Comparison of ENCODE assay signal across 8 mouse cellular contexts in genomic region chr6:51523807-51524320, GRCm38 (mm10). TPM values are rescaled to one million over a fixed set of nuclear protein-coding genes. Genes with fewer than 3 reads are reported as not detected.
DNase-seq lines count a peak whose midpoint lies in the region; ATAC-seq and TF ChIP-seq lines count a peak whose summit lies in the region.

Snx10 (plus strand) TSS chr6:51523901.

- H3K4me1 ChIP-seq in intestine, embryonic 15.5 days (replicated peaks): peaks cover 6% of the 10 kb centered on the region; the same call in 1 of the 2 replicates
- H3K4me1 ChIP-seq in limb, embryonic 15.5 days: 0 out of 2 replicates have a peak, but pooled peaks cover 7% of the 10 kb centered on the region
- H3K4me1 ChIP-seq in midbrain, postnatal 0 days (ENCODE audit: insufficient read depth, low read length): peaks cover 4% of the 10 kb centered on the region; the same call in 1 of the 2 replicates

- H3K27me3 ChIP-seq in intestine, embryonic 15.5 days (replicated peaks): no peaks in the 10 kb centered on the region
- H3K27me3 ChIP-seq in limb, embryonic 15.5 days: no peaks in the 10 kb centered on the region
- no peaks in the 10 kb centered on the region for H3K27me3 ChIP-seq in midbrain, postnatal 0 days (ENCODE audit: insufficient read depth, low read length)

- no peak for TF ChIP-seq CTCF in midbrain, postnatal 0 days (IDR thresholded peaks at IDR 0.05)

- ATAC-seq in intestine, embryonic 15.5 days: peak; percentile 81
- 0 out of 2 replicates have a peak, but pooled peaks have one; percentile 40 for ATAC-seq in limb, embryonic 15.5 days (ENCODE audit: insufficient number of reproducible peaks, low FRiP score, low TSS enrichment, low read depth)
- peak; percentile 70 for ATAC-seq in midbrain, postnatal 0 days (ENCODE audit: low FRiP score)

- H3K4me2 ChIP-seq in intestine, embryonic 15.5 days (replicated peaks): peak within 1 kb of the TSS; percentile 95
- peak within 1 kb of the TSS; percentile 93 for H3K4me2 ChIP-seq in limb, embryonic 15.5 days
- peak within 1 kb of the TSS; percentile 73 for H3K4me2 ChIP-seq in midbrain, postnatal 0 days (ENCODE audit: low read depth, low read length, poor library complexity, severe bottlenecking)

- H3K9ac ChIP-seq in intestine, embryonic 15.5 days: peak within 1 kb of the TSS; percentile 72
- H3K9ac ChIP-seq in limb, embryonic 15.5 days: peak within 1 kb of the TSS; percentile 63
- H3K9ac ChIP-seq in midbrain, postnatal 0 days (replicated peaks; ENCODE audit: low read length, poor library complexity, severe bottlenecking): peak within 1 kb of the TSS; percentile 74

- under 1% methylated on average over 47 of the region's 47 CpGs for WGBS in intestine, embryonic 15.5 days
- WGBS in limb, embryonic 15.5 days: under 1% methylated on average over 47 of the region's 47 CpGs
- 0% methylated on average over 46 of the region's 47 CpGs for WGBS in midbrain, postnatal 0 days

- DNase-seq in spleen, postnatal 36 days (ENCODE audit: low spot score in 2 of 2): peak; percentile 9 to 25
- DNase-seq in spleen, adult 12 weeks (ENCODE audit: low spot score): no peak
- peak; percentile 60 for DNase-seq in embryo, embryonic 9.5 days (ENCODE audit: extremely low spot score)
- peak; percentile 30 to 43 for DNase-seq in gastrocnemius, postnatal 4 days (ENCODE audit: low spot score in 2 of 2)
- DNase-seq in midbrain, postnatal 0 days (ENCODE audit: low spot score): peak; percentile 67
- peak; percentile 28 for DNase-seq in telencephalon, adult 2 months (ENCODE audit: low read depth, low spot score)

- H3K27ac ChIP-seq in intestine, embryonic 15.5 days: no peak within 1 kb of the TSS
- H3K27ac ChIP-seq in limb, embryonic 15.5 days: peak within 1 kb of the TSS; percentile 61
- H3K27ac ChIP-seq in midbrain, postnatal 0 days (ENCODE audit: low read depth, low read length): peak within 1 kb of the TSS; percentile 72

- H3K9me3 ChIP-seq in intestine, embryonic 15.5 days: no peaks in the 10 kb centered on the region
- no peaks in the 10 kb centered on the region for H3K9me3 ChIP-seq in limb, embryonic 15.5 days
- no peaks in the 10 kb centered on the region for H3K9me3 ChIP-seq in midbrain, postnatal 0 days (ENCODE audit: low read length)

- H3K36me3 ChIP-seq in intestine, embryonic 15.5 days: no peaks in the 10 kb centered on the region
- H3K36me3 ChIP-seq in limb, embryonic 15.5 days: no peaks in the 10 kb centered on the region
- H3K36me3 ChIP-seq in midbrain, postnatal 0 days (ENCODE audit: insufficient read depth, low read length): no peaks in the 10 kb centered on the region

- peak within 1 kb of the TSS; percentile 71 for H3K4me3 ChIP-seq in intestine, embryonic 15.5 days (replicated peaks)
- peak within 1 kb of the TSS; percentile 65 for H3K4me3 ChIP-seq in limb, embryonic 15.5 days
- peak within 1 kb of the TSS; percentile 67 for H3K4me3 ChIP-seq in midbrain, postnatal 0 days (ENCODE audit: low read depth, low read length)

RNA-seq across cellular contexts. Expression of gene Snx10, which starts in this region (rescaled TPM):
- total RNA-seq in gastrocnemius, postnatal 4 days (2021): 1 to 10 TPM; 4.9 to 5.0 TPM
- 12.1 and 14.4 TPM in 2 replicates for polyA plus RNA-seq in intestine, embryonic 15.5 days (2015; fragmentation: Nextera tagmentation; extraction: Ambion mirVana)
- polyA plus RNA-seq in limb, embryonic 15.5 days (2015; fragmentation: Nextera tagmentation; extraction: Ambion mirVana): 10.0 and 13.0 TPM in 2 replicates
- 47.7 and 55.4 TPM in 2 replicates for total RNA-seq in midbrain, postnatal 0 days (2014; rRNA removed)
- polyA plus RNA-seq in midbrain, postnatal 0 days (2015; fragmentation: Nextera tagmentation; extraction: Ambion mirVana): 67.4 and 70.4 TPM in 2 replicates
